Mouse (Mus musculus): ENCODE data around the gene Fbxo27.

GRCm38 (mm10) chr7:28726600-28726999 is 34.0 kb downstream of the Fbxo27 start:
- TF ChIP-seq CTCF (conservative IDR thresholded peaks at IDR 0.05; ENCODE audit: insufficient read depth, insufficient read length, low read depth, low read length) (peak; percentile 78), POLR2A (IDR thresholded peaks at IDR 0.05; ENCODE audit: low read depth, low read length) (no peak)

Data from kidney, adult 2 months (tissue).